Mouse (Mus musculus): ENCODE measurements around the gene Nsun3. TPM values are rescaled to one million over a fixed set of nuclear protein-coding genes. Genes with fewer than 3 reads are reported as not detected.

The Nsun3 gene
- 8.6 and 9.4 TPM in 2 replicates for polyA plus RNA-seq (2015; fragmentation: Nextera tagmentation; extraction: Ambion mirVana)

GRCm38 (mm10) chr16:62786621-62787331 is at the start of gene Nsun3:
Nsun3 (minus strand) TSS chr16:62786818.
- Histone ChIP-seq H3K27ac (ENCODE audit: low read length) (peak within 1 kb of the TSS; percentile 96), H3K9ac (ENCODE audit: low read length) (peak within 1 kb of the TSS; percentile 90), H3K4me1 (ENCODE audit: control insufficient read depth, insufficient read depth, low read length) (peaks cover 9% of the 10 kb centered on the region), H3K27me3 (ENCODE audit: control insufficient read depth, insufficient read depth, low read length) (no peaks in the 10 kb centered on the region), H3K9me3 (replicated peaks; ENCODE audit: control insufficient read depth, low read length) (no peaks in the 10 kb centered on the region), H3K36me3 (ENCODE audit: control insufficient read depth, insufficient read depth, low read length) (no peaks in the 10 kb centered on the region), H3K4me2 (ENCODE audit: low read depth, low read length) (peak within 1 kb of the TSS; percentile 72), H3K4me3 (replicated peaks; ENCODE audit: low read length) (peak within 1 kb of the TSS; percentile 83)
- peak; percentile 96 for ATAC-seq (ENCODE audit: insufficient read depth, low FRiP score)
- WGBS: 1% methylated on average over 41 of the region's 41 CpGs

- H3K27me3 ChIP-seq (ENCODE audit: control insufficient read depth, insufficient read depth, low read length): no peaks in the 10 kb centered on the region
- H3K9ac ChIP-seq (ENCODE audit: low read length): no peak overlapping the region
- no peak for ATAC-seq (ENCODE audit: insufficient read depth, low FRiP score)
- H3K4me1 ChIP-seq (ENCODE audit: control insufficient read depth, insufficient read depth, low read length): 0 out of 2 replicates have a peak, but pooled peaks cover 6% of the 10 kb centered on the region
- H3K9me3 ChIP-seq (replicated peaks; ENCODE audit: control insufficient read depth, low read length): no peaks in the 10 kb centered on the region
- no peak overlapping the region for H3K4me2 ChIP-seq (ENCODE audit: low read depth, low read length)
- 44% methylated on average over 3 of the region's 3 CpGs for WGBS
- H3K27ac ChIP-seq (ENCODE audit: low read length): no peak overlapping the region
- H3K36me3 ChIP-seq (ENCODE audit: control insufficient read depth, insufficient read depth, low read length): no peaks in the 10 kb centered on the region
- no peak overlapping the region for H3K4me3 ChIP-seq (replicated peaks; ENCODE audit: low read length)
Measured at GRCm38 (mm10) chr16:62834016-62834735, 47.6 kb upstream of the Nsun3 start.

- Histone ChIP-seq H3K4me1 (ENCODE audit: control insufficient read depth, insufficient read depth, low read length) (0 out of 2 replicates have a peak, but pooled peaks cover 6% of the 10 kb centered on the region), H3K27me3 (ENCODE audit: control insufficient read depth, insufficient read depth, low read length) (no peaks in the 10 kb centered on the region), H3K9me3 (replicated peaks; ENCODE audit: control insufficient read depth, low read length) (no peaks in the 10 kb centered on the region), H3K36me3 (ENCODE audit: control insufficient read depth, insufficient read depth, low read length) (no peaks in the 10 kb centered on the region), H3K9ac (ENCODE audit: low read length) (no peak overlapping the region), H3K4me3 (replicated peaks; ENCODE audit: low read length) (no peak overlapping the region), H3K4me2 (ENCODE audit: low read depth, low read length) (no peak overlapping the region), H3K27ac (ENCODE audit: low read length) (no peak overlapping the region; the same call in 1 of the 2 replicates)
- peak; percentile 50; the same call in 1 of the 2 replicates for ATAC-seq (ENCODE audit: insufficient read depth, low FRiP score)
- 16% methylated on average over 4 of the region's 4 CpGs for WGBS
Measured at GRCm38 (mm10) chr16:62832481-62832880, 45.9 kb upstream of the Nsun3 start.

DNA sequence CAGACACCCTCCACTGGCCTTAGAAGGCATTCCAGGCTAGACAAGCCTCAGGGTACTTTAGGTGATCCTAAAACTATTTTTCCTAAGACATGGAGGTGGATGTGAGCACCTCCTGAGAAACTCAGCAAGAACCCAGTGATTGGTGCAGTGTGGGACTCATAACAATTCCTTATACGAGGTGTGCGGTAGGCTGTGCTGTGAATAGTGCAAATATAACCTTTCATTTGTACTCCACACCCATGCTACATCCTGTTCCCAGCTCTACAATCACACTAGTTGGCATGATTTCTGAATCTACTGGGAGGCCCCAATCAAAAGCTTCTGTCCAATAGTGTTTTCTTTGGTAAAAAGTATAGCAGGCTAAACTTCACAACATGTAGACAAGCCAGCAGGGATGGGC is 45.4 kb upstream of the Nsun3 start:
- Histone ChIP-seq H3K4me1 (ENCODE audit: control insufficient read depth, insufficient read depth, low read length) (0 out of 2 replicates have a peak, but pooled peaks cover 6% of the 10 kb centered on the region), H3K27me3 (ENCODE audit: control insufficient read depth, insufficient read depth, low read length) (no peaks in the 10 kb centered on the region), H3K9me3 (replicated peaks; ENCODE audit: control insufficient read depth, low read length) (no peaks in the 10 kb centered on the region), H3K4me2 (ENCODE audit: low read depth, low read length) (no peak overlapping the region), H3K36me3 (ENCODE audit: control insufficient read depth, insufficient read depth, low read length) (no peaks in the 10 kb centered on the region), H3K9ac (ENCODE audit: low read length) (no peak overlapping the region), H3K27ac (ENCODE audit: low read length) (no peak overlapping the region; the same call in 1 of the 2 replicates), H3K4me3 (replicated peaks; ENCODE audit: low read length) (no peak overlapping the region)
- WGBS: 65% methylated on average over 2 of the region's 2 CpGs
- no peak for ATAC-seq (ENCODE audit: insufficient read depth, low FRiP score)

GRCm38 (mm10) chr16:62826156-62827001 is 39.8 kb upstream of the Nsun3 start:
- 71% methylated on average over 12 of the region's 12 CpGs for WGBS
- Histone ChIP-seq H3K27ac (ENCODE audit: low read length) (no peak overlapping the region), H3K9me3 (replicated peaks; ENCODE audit: control insufficient read depth, low read length) (no peaks in the 10 kb centered on the region), H3K4me1 (ENCODE audit: control insufficient read depth, insufficient read depth, low read length) (no peaks in the 10 kb centered on the region), H3K36me3 (ENCODE audit: control insufficient read depth, insufficient read depth, low read length) (no peaks in the 10 kb centered on the region), H3K9ac (ENCODE audit: low read length) (no peak overlapping the region), H3K27me3 (ENCODE audit: control insufficient read depth, insufficient read depth, low read length) (no peaks in the 10 kb centered on the region), H3K4me2 (ENCODE audit: low read depth, low read length) (no peak overlapping the region), H3K4me3 (replicated peaks; ENCODE audit: low read length) (no peak overlapping the region)
- no peak for ATAC-seq (ENCODE audit: insufficient read depth, low FRiP score)

GRCm38 (mm10) chr16:62822472-62822871 is 35.9 kb upstream of the Nsun3 start:
- 94% methylated on average over 6 of the region's 6 CpGs for WGBS
- no peak overlapping the region for H3K4me3 ChIP-seq (replicated peaks; ENCODE audit: low read length)
- H3K27ac ChIP-seq (ENCODE audit: low read length): no peak overlapping the region
- H3K9me3 ChIP-seq (replicated peaks; ENCODE audit: control insufficient read depth, low read length): no peaks in the 10 kb centered on the region
- no peaks in the 10 kb centered on the region for H3K36me3 ChIP-seq (ENCODE audit: control insufficient read depth, insufficient read depth, low read length)
- no peak for ATAC-seq (ENCODE audit: insufficient read depth, low FRiP score)
- H3K4me1 ChIP-seq (ENCODE audit: control insufficient read depth, insufficient read depth, low read length): no peaks in the 10 kb centered on the region
- H3K27me3 ChIP-seq (ENCODE audit: control insufficient read depth, insufficient read depth, low read length): no peaks in the 10 kb centered on the region
- H3K9ac ChIP-seq (ENCODE audit: low read length): no peak overlapping the region
- H3K4me2 ChIP-seq (ENCODE audit: low read depth, low read length): no peak overlapping the region

DNA sequence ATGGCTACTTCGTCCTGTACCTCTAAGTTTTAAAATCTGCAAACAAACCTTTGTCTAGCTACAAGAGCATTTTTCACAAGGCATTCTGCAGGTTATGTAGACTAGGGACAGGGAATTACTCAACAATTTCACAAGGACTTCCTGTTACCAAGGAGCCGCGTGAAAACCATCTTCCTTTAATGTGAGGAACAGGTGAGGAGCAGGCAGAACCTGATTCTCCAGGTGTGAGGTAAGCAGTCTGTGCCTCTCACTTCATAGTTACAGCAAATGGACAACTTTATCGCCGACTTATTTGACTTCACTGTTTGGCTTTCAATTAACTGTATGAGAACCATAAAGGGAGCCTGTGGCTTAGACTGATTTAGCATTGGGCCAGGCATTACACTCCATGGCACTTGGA is 27.9 kb upstream of the Nsun3 start, which contains the start of gene Stx19:
Stx19 (plus strand) TSS at position 186 of the 400 bp plus-strand sequence.
- H3K4me3 ChIP-seq (replicated peaks; ENCODE audit: low read length): peak within 1 kb of the TSS; percentile 33
- peak within 1 kb of the TSS; percentile 22; the same call in 1 of the 2 replicates for H3K4me2 ChIP-seq (ENCODE audit: low read depth, low read length)
- H3K9me3 ChIP-seq (replicated peaks; ENCODE audit: control insufficient read depth, low read length): no peaks in the 10 kb centered on the region
- H3K27me3 ChIP-seq (ENCODE audit: control insufficient read depth, insufficient read depth, low read length): no peaks in the 10 kb centered on the region
- H3K36me3 ChIP-seq (ENCODE audit: control insufficient read depth, insufficient read depth, low read length): no peaks in the 10 kb centered on the region
- ATAC-seq (ENCODE audit: insufficient read depth, low FRiP score): peak; percentile 93
- H3K4me1 ChIP-seq (ENCODE audit: control insufficient read depth, insufficient read depth, low read length): peaks cover 3% of the 10 kb centered on the region; the same call in 1 of the 2 replicates
- WGBS: 30% methylated on average over 5 of the region's 5 CpGs
- H3K27ac ChIP-seq (ENCODE audit: low read length): peak within 1 kb of the TSS; percentile 79
- H3K9ac ChIP-seq (ENCODE audit: low read length): no peak within 1 kb of the TSS; the same call in 1 of the 2 replicates

DNA sequence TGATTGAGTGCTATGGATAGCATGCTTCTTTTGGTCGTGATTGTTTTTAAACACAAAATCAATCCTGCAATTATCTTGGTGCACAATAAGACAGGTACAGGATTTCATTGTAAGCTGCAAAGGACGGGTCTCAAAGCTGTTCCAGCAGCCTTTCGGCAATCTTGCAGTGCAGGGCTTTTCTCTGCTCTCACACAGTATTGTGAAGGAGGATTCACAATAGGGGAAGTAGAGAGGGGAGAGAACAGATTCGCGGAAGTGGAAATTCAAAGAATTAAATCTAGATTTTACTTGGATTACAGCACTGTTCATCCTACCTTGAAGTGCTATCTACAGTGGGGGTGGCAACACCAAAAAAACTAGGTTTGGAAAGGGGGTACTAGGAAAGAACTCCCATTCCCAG is 27.2 kb upstream of the Nsun3 start:
- Histone ChIP-seq H3K9me3 (replicated peaks; ENCODE audit: control insufficient read depth, low read length) (no peaks in the 10 kb centered on the region), H3K4me2 (ENCODE audit: low read depth, low read length) (no peak overlapping the region), H3K4me1 (ENCODE audit: control insufficient read depth, insufficient read depth, low read length) (peaks cover 3% of the 10 kb centered on the region; the same call in 1 of the 2 replicates), H3K9ac (ENCODE audit: low read length) (no peak overlapping the region), H3K27me3 (ENCODE audit: control insufficient read depth, insufficient read depth, low read length) (no peaks in the 10 kb centered on the region), H3K36me3 (ENCODE audit: control insufficient read depth, insufficient read depth, low read length) (no peaks in the 10 kb centered on the region), H3K27ac (ENCODE audit: low read length) (peak overlapping the region; percentile 28; the same call in 1 of the 2 replicates), H3K4me3 (replicated peaks; ENCODE audit: low read length) (no peak overlapping the region)
- WGBS: 70% methylated on average over 5 of the region's 5 CpGs
- no peak for ATAC-seq (ENCODE audit: insufficient read depth, low FRiP score)
